Comparison of ENCODE assay signal across 27 mouse cellular contexts in the genomic region with DNA sequence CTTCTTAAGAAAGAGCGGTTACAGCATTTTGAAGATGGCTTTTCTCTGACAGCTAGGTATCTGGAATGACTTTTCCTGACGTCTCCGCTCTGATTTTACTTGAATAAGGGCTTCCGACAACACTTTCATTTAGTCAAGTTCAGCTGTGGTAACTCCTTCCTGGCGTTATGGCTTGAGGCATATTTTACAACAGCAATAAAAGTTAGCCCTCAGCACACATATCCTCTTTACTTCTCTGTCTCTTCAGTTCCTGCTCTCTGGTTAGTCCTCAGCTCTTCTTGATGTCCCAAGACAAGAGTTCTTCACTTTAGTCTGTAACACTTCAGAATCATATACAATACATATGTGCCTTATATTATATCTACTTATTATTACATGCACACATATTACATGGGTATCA.
"Had no signal": no experiment of that assay in that cellular context is flagged by ENCODE, and none has a peak within 500 bp of the region (broad histone marks: within the 10 kb centered on the region; RNA-seq: fewer than 3 reads in every experiment).

No protein-coding gene starts in this region.

- ATAC-seq: hindbrain, embryonic 16.5 days; inflammation-experienced regulatory T-cells, adult 6 months had no signal

- H3K27ac ChIP-seq: gastrocnemius, adult 2 months; heart, adult 2 months; heart, embryonic 13.5 days; heart, embryonic 15.5 days; hindbrain, embryonic 12.5 days; hindbrain, embryonic 14.5 days; kidney, embryonic 15.5 days; kidney, postnatal 0 days; limb, embryonic 13.5 days; limb, embryonic 15.5 days; liver, embryonic 13.5 days; liver, embryonic 15.5 days had no signal

- DNase-seq: gastrocnemius, adult 2 months; gastrocnemius, postnatal 10 days; gastrocnemius, postnatal 25 days; heart, adult 2 months; heart, postnatal 4 days; kidney, adult 11 months; kidney, adult 2 months; kidney, adult 9 months; kidney, postnatal 14 days; kidney, postnatal 36 days; layer of hippocampus, postnatal 36 days; left cerebral cortex, postnatal 4 days; liver, embryonic 13.5 days had no signal

- H3K4me2 ChIP-seq: heart, embryonic 11.5 days; heart, embryonic 13.5 days; heart, embryonic 15.5 days; hindbrain, embryonic 12.5 days; hindbrain, embryonic 14.5 days; kidney, embryonic 15.5 days; limb, embryonic 13.5 days; limb, embryonic 15.5 days; liver, embryonic 11.5 days; liver, embryonic 13.5 days; liver, embryonic 15.5 days had no signal

- H3K4me3 ChIP-seq: gastrocnemius, adult 2 months; heart, adult 2 months; heart, embryonic 13.5 days; heart, embryonic 15.5 days; hindbrain, embryonic 10.5 days; hindbrain, embryonic 12.5 days; kidney, embryonic 15.5 days; limb, embryonic 13.5 days; limb, embryonic 15.5 days; liver, embryonic 13.5 days; liver, embryonic 15.5 days had no signal

- H3K36me3 ChIP-seq: heart, embryonic 13.5 days; heart, embryonic 15.5 days; hindbrain, embryonic 10.5 days; hindbrain, embryonic 12.5 days; kidney, embryonic 15.5 days; limb, embryonic 13.5 days; limb, embryonic 15.5 days; liver, embryonic 13.5 days; liver, embryonic 15.5 days had no signal

- H3K4me1 ChIP-seq: limb, embryonic 15.5 days; liver, embryonic 13.5 days; liver, embryonic 15.5 days had no signal

- H3K27me3 ChIP-seq: heart, embryonic 13.5 days; heart, embryonic 15.5 days; hindbrain, embryonic 12.5 days; kidney, embryonic 15.5 days; limb, embryonic 13.5 days; limb, embryonic 15.5 days; liver, embryonic 13.5 days; liver, embryonic 15.5 days had no signal

- H3K9ac ChIP-seq: heart, embryonic 13.5 days; heart, embryonic 15.5 days; hindbrain, embryonic 12.5 days; hindbrain, embryonic 14.5 days; kidney, embryonic 15.5 days; limb, embryonic 13.5 days; limb, embryonic 15.5 days; liver, embryonic 13.5 days; liver, embryonic 15.5 days had no signal

- H3K9me3 ChIP-seq: heart, embryonic 13.5 days; heart, embryonic 15.5 days; hindbrain, embryonic 10.5 days; hindbrain, embryonic 12.5 days; kidney, embryonic 15.5 days; limb, embryonic 13.5 days; limb, embryonic 15.5 days; liver, embryonic 13.5 days; liver, embryonic 15.5 days had no signal
